Mouse (Mus musculus) kidney, postnatal 10 days (tissue): Measurements from ENCODE around the gene Sned1.
A peak's percentile ranks its signal among the peaks of the same experiment; 100 is the strongest.

Source experiments
- DNase-seq: peaks from one replicate; pipeline ENCODE4 v3.0.0; 2021; ENCODE audit warnings: mixed read lengths

Sned1 gene

DNA sequence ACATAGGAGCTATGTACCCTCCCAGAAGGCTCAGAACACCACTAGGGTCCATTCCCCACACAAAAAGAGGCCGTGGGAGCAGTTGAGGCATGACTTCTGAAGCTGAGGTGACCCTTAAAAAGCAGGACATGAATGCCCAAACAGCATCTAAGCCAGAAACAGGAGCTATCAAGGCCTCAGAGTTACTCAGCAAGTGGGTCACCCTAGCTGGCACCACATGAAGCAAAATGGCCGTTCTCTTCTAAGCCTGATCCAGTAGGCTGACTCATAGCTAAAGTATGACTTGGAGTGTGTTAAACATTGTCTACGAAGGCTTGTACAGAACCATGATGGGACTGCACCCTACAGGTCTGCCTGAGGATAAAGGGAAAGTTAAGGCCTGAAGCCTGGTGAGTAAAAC is 90.8 kb downstream of the Sned1 start:
- no peak for DNase-seq

- DNase-seq: no peak
Measured at GRCm38 (mm10) chr1:93334621-93335020, 99.0 kb downstream of the Sned1 start.

DNA sequence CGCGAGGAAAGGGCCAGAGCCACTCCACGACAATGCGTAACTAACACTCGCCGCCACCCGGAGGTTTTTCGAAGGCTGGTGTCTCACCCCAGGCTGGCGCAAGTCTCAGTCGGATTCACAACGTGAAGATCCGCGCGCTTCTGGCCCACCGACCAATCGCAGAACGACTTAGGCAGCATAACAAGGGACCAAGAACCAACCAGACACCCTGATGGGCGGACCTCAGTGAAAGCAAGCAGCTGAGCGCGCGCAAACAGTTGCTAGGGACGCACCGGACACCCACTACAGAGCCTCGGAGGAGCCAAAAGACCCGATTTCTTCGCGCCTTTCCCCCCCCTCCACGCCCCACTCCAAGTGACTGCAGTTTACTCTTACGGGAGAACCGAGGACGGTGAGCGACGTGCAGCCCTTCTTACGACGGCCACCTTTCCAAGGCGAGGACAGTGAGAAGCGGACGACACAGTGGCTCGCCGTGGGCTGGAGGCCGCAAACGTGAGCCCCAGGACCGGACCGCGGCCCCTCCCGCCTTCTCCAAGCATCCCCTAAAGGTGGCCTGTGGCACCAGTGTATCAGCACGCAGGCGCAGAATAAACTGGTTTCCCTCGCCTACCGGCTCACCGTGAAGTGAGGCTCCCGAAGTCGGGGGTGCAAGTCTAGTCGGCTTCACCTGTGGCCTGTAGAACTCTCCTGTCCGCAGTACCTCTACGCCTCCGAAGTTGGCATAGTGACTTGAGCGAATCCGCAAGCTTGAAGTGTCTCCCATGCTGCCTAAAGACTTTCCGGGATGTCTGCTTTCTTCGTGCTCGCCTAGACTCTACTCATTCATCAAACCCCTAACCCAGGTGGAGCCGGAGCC is 107.2 kb downstream of the Sned1 start, which contains the start of the genes Ppp1r7 and Pask:
TSS of gene Ppp1r7 (plus strand) at position 207 of the 856 bp plus-strand sequence.
TSS of gene Pask (minus strand) at position 835 of the 856 bp plus-strand sequence.
- DNase-seq: peak; percentile 96

- DNase-seq: peak; percentile 96
Measured at GRCm38 (mm10) chr1:93343504-93344047, 107.9 kb downstream of the Sned1 start.

DNA sequence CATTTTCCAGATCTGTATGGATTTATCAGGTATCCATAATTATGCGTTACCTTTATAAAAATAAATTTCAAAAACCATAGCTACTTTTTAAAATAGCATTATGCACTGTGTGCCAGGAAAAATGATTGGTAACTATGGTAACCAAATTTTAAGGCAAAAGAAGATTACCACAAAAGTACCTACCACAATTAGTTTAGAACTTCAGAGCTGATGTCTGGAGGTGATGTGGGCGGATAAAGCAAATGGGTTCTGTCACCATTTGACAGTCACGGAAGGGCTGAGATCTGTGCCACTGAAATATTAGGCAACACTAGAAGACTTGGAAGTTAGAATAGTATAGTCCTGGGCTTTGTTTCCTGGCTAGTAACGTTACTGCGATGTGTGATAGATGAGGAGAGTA is 111.5 kb downstream of the Sned1 start:
- no peak for DNase-seq

- no peak for DNase-seq
Measured at GRCm38 (mm10) chr1:93349701-93350100, 114.1 kb downstream of the Sned1 start.
